Mouse (Mus musculus) stomach, embryonic 16.5 days (tissue): ENCODE results near the gene Cyp2f2. TPM values are rescaled to one million over a fixed set of nuclear protein-coding genes. Genes with fewer than 3 reads are reported as not detected.

Source experiments
- ATAC-seq: fragments of 200-750 bp; cut with Nextera tagmentation; 2 replicates; pipeline ENCODE4 v1.8.0; 2017; ENCODE audit warnings: moderate number of reproducible peaks, moderate TSS enrichment; ENCODE audit not compliant: insufficient read depth, low FRiP score
- H3K27ac ChIP-seq: fragments of 300-500 bp; sonication (generic); 2 replicates; pipeline ENCODE4 v1.5.1; 2014; ENCODE audit warnings: low read length
- H3K27me3 ChIP-seq: fragments of 300-500 bp; sonication (generic); 2 replicates; pipeline ENCODE4 v1.6.1; 2014; ENCODE audit warnings: low read length, control low read depth, mixed read lengths; ENCODE audit not compliant: control insufficient read depth, insufficient read depth
- H3K36me3 ChIP-seq: fragments of 300-500 bp; sonication (generic); 2 replicates; pipeline ENCODE4 v1.6.1; 2014; ENCODE audit warnings: low read length; ENCODE audit not compliant: control insufficient read depth, insufficient read depth
- H3K4me1 ChIP-seq: fragments of 300-500 bp; sonication (generic); 2 replicates; pipeline ENCODE4 v1.6.1; 2014; ENCODE audit warnings: low read length, control low read depth, mixed read lengths; ENCODE audit not compliant: control insufficient read depth, insufficient read depth
- H3K4me2 ChIP-seq: fragments of 300-500 bp; sonication (generic); 2 replicates; pipeline ENCODE4 v1.6.1; 2014; ENCODE audit warnings: low read depth, low read length, mixed read lengths
- H3K4me3 ChIP-seq: fragments of 300-500 bp; sonication (generic); replicated peaks from 2 replicates; pipeline ENCODE4 v1.5.1; 2014; ENCODE audit warnings: mild to moderate bottlenecking, low read length
- H3K9ac ChIP-seq: fragments of 300-500 bp; sonication (generic); 2 replicates; pipeline ENCODE4 v1.6.1; 2014; ENCODE audit warnings: low read length
- H3K9me3 ChIP-seq: fragments of 300-500 bp; sonication (generic); replicated peaks from 2 replicates; pipeline ENCODE4 v1.6.1; 2016; ENCODE audit warnings: low read length, control low read depth; ENCODE audit not compliant: control insufficient read depth
- WGBS: fragments of 180-500 bp; shearing (Covaris S2); extraction: QIAGEN DNeasy Blood & Tissue Kit; methylation state at CpG from one replicate; pipeline ENCODE4 v1.1.7; 2014; 5-methylcytosine and 5-hydroxymethylcytosine counted together
- polyA plus RNA-seq: library from polyadenylated mRNA; unstranded; fragments of >200 nt; fragmentation: Nextera tagmentation; extraction: Ambion mirVana; gene quantifications from 2 replicates; pipeline ENCODE4 v1.2.1, GENCODE M21; 2015

Cyp2f2 gene
- 137 and 195 TPM in 2 replicates for polyA plus RNA-seq

GRCm38 (mm10) chr7:27119676-27120075, at the start of gene Cyp2f2:
Gene Cyp2f2, plus strand, starts transcription at chr7:27119909.
- peak within 1 kb of the TSS; percentile 65; the same call in 1 of the 2 replicates for H3K27ac ChIP-seq

GRCm38 (mm10) chr7:27078641-27079040, 41.1 kb upstream of the Cyp2f2 start:
- H3K4me1 ChIP-seq: no peaks in the 10 kb centered on the region
- no peak overlapping the region for H3K9ac ChIP-seq
- H3K27me3 ChIP-seq: no peaks in the 10 kb centered on the region
- WGBS: 78% methylated on average over 1 of the region's 1 CpGs
- H3K4me2 ChIP-seq: no peak overlapping the region
- H3K27ac ChIP-seq: no peak overlapping the region
- no peaks in the 10 kb centered on the region for H3K36me3 ChIP-seq
- ATAC-seq: no peak
- no peaks in the 10 kb centered on the region for H3K9me3 ChIP-seq
- no peak overlapping the region for H3K4me3 ChIP-seq

More at GRCm38 (mm10) chr7:27119676-27120075, at the start of gene Cyp2f2:
- 0 out of 2 replicates have a peak within 1 kb of the TSS, but pooled peaks have one; percentile 12 for H3K4me3 ChIP-seq
- H3K9ac ChIP-seq: no peak within 1 kb of the TSS
- 0 out of 2 replicates have a peak, but pooled peaks have one; percentile 47 for ATAC-seq
- no peaks in the 10 kb centered on the region for H3K27me3 ChIP-seq
- no peak within 1 kb of the TSS for H3K4me2 ChIP-seq
- no peaks in the 10 kb centered on the region for H3K9me3 ChIP-seq
- H3K4me1 ChIP-seq: no peaks in the 10 kb centered on the region
- H3K36me3 ChIP-seq: no peaks in the 10 kb centered on the region

GRCm38 (mm10) chr7:27081625-27082024, 38.1 kb upstream of the Cyp2f2 start:
- Histone ChIP-seq H3K4me1 (no peaks in the 10 kb centered on the region), H3K9ac (no peak overlapping the region), H3K27ac (no peak overlapping the region), H3K36me3 (no peaks in the 10 kb centered on the region), H3K9me3 (no peaks in the 10 kb centered on the region), H3K4me2 (no peak overlapping the region), H3K4me3 (no peak overlapping the region), H3K27me3 (no peaks in the 10 kb centered on the region)
- no peak for ATAC-seq
- WGBS: 49% methylated on average over 2 of the region's 2 CpGs

DNA sequence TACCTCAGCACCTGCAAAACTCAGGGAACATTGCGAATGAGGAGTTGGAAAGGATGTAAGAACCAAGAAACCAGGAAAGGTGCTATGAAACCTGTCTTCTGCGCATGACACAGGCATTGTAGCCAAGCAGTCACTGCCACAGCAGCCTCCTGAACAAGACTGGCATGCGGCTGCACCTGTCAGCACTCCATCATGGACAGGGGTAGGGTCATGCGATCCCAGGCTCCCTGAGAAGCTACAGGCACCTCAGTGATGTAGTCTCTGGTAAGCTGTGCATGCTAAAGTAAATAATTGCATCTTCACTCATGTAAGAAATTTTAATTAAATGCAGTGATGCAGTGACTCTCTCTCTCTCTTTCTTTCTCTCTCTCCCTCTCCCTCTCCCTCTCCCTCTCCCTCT, 28.7 kb upstream of the Cyp2f2 start:
- peaks cover 4% of the 10 kb centered on the region; the same call in 1 of the 2 replicates for H3K4me1 ChIP-seq
- no peak overlapping the region for H3K4me3 ChIP-seq
- no peak for ATAC-seq
- no peak overlapping the region for H3K27ac ChIP-seq
- no peak overlapping the region for H3K9ac ChIP-seq
- no peaks in the 10 kb centered on the region for H3K36me3 ChIP-seq
- H3K9me3 ChIP-seq: no peaks in the 10 kb centered on the region
- WGBS: 82% methylated on average over 4 of the region's 4 CpGs
- no peak overlapping the region for H3K4me2 ChIP-seq
- no peaks in the 10 kb centered on the region for H3K27me3 ChIP-seq

- Histone ChIP-seq H3K9ac (no peak overlapping the region), H3K4me2 (no peak overlapping the region), H3K4me1 (peaks cover 4% of the 10 kb centered on the region; the same call in 1 of the 2 replicates), H3K4me3 (no peak overlapping the region), H3K36me3 (no peaks in the 10 kb centered on the region), H3K27me3 (no peaks in the 10 kb centered on the region), H3K9me3 (no peaks in the 10 kb centered on the region), H3K27ac (peak overlapping the region; percentile 84)
- ATAC-seq: peak; percentile 68
- WGBS: 43% methylated on average over 7 of the region's 7 CpGs
These were observed 27.5 kb upstream of the Cyp2f2 start for GRCm38 (mm10) chr7:27092038-27092703.

DNA sequence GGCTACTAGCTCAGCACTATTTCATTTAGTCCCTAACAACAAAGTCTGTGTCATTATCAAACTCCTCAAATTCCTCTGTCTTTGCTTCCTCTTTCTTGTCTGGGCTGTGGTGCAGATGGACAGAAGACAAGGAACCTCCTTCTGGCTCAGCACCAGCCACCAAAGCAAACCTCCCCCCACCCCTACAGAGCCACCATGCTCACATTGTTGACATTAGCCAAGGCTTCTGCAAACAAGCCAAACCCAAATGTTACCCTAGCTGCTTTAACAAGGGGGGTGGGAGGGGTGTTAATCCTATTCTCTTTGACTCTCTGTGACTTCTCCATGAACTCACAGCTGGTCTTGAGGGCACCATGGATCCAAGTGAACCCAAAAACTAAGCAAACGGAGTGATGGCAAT, 26.8 kb upstream of the Cyp2f2 start:
- Histone ChIP-seq H3K27me3 (no peaks in the 10 kb centered on the region), H3K4me1 (peaks cover 4% of the 10 kb centered on the region; the same call in 1 of the 2 replicates), H3K27ac (peak overlapping the region; percentile 84), H3K9me3 (no peaks in the 10 kb centered on the region), H3K9ac (no peak overlapping the region), H3K4me3 (no peak overlapping the region), H3K36me3 (no peaks in the 10 kb centered on the region), H3K4me2 (no peak overlapping the region)
- 0 out of 2 replicates have a peak, but pooled peaks have one; percentile 59 for ATAC-seq
- WGBS: 23% methylated on average over 1 of the region's 1 CpGs

- no peaks in the 10 kb centered on the region for H3K36me3 ChIP-seq
- 64% methylated on average over 5 of the region's 5 CpGs for WGBS
- peaks cover 5% of the 10 kb centered on the region for H3K9me3 ChIP-seq
- no peak overlapping the region for H3K4me3 ChIP-seq
- no peak for ATAC-seq
- no peak overlapping the region for H3K4me2 ChIP-seq
- no peak overlapping the region for H3K27ac ChIP-seq
- H3K27me3 ChIP-seq: no peaks in the 10 kb centered on the region
- H3K4me1 ChIP-seq: no peaks in the 10 kb centered on the region
- no peak overlapping the region for H3K9ac ChIP-seq
These were observed 14.8 kb upstream of the Cyp2f2 start for GRCm38 (mm10) chr7:27104882-27105281.

DNA sequence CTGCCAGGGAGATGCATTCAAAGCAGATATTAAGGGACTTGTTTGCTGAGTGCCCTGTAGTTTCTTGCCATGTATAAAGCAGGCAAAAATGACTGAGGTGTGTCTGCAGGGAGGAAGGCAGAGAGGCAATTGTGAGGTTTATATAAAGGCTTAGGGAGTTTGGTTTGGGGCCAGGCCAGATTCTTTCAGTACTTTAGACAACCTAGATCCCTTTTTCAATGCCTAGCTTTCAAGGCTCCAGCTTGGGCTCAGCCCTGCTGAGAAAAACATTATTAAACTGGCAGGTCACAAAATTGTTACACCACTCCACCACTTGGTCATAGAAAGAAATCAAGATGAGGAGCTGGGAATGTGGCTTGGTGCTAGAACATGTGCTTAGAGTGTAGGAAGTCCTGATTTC, 9.4 kb upstream of the Cyp2f2 start:
- Histone ChIP-seq H3K9ac (no peak overlapping the region), H3K4me1 (no peaks in the 10 kb centered on the region), H3K36me3 (no peaks in the 10 kb centered on the region), H3K9me3 (peaks cover 5% of the 10 kb centered on the region; the same call in 1 of the 2 replicates), H3K27me3 (no peaks in the 10 kb centered on the region), H3K4me3 (no peak overlapping the region), H3K27ac (peak overlapping the region; percentile 66; the same call in 1 of the 2 replicates), H3K4me2 (no peak overlapping the region)
- peak; percentile 58; the same call in 1 of the 2 replicates for ATAC-seq

GRCm38 (mm10) chr7:27111038-27111437, 8.7 kb upstream of the Cyp2f2 start:
- peak; percentile 82; the same call in 1 of the 2 replicates for ATAC-seq
- Histone ChIP-seq H3K9ac (no peak overlapping the region), H3K4me2 (no peak overlapping the region), H3K27ac (no peak overlapping the region; the same call in 1 of the 2 replicates), H3K36me3 (no peaks in the 10 kb centered on the region), H3K27me3 (no peaks in the 10 kb centered on the region), H3K9me3 (peaks cover 5% of the 10 kb centered on the region; the same call in 1 of the 2 replicates), H3K4me1 (no peaks in the 10 kb centered on the region), H3K4me3 (no peak overlapping the region)
- WGBS: 88% methylated on average over 1 of the region's 1 CpGs
